Mouse (Mus musculus) lung, embryonic 14.5 days (tissue): ENCODE results near the gene Itpa. TPM values are rescaled to one million over a fixed set of nuclear protein-coding genes. Genes with fewer than 3 reads are reported as not detected.
A peak's percentile ranks its signal among the peaks of the same experiment; 100 is the strongest.

Source experiments
- ATAC-seq: fragments of 200-750 bp; cut with Nextera tagmentation; 2 replicates; pipeline ENCODE4 v1.8.0; 2017; ENCODE audit warnings: mild to moderate bottlenecking, moderate TSS enrichment, moderate library complexity; ENCODE audit not compliant: insufficient read depth
- DNase-seq: peaks from one replicate; pipeline ENCODE4 v3.0.0-alpha.2; 2015
- H3K27ac ChIP-seq: fragments of 300-500 bp; sonication (generic); 2 replicates; pipeline ENCODE4 v1.5.1; 2014; ENCODE audit warnings: low read depth, mild to moderate bottlenecking, moderate library complexity
- H3K27me3 ChIP-seq: fragments of 300-500 bp; sonication (generic); 2 replicates; pipeline ENCODE4 v1.6.1; 2014; ENCODE audit warnings: low read length, control low read depth; ENCODE audit not compliant: insufficient read depth
- H3K36me3 ChIP-seq: fragments of 300-500 bp; sonication (generic); 2 replicates; pipeline ENCODE4 v1.6.1; 2014; ENCODE audit warnings: control low read depth; ENCODE audit not compliant: insufficient read depth
- H3K4me1 ChIP-seq: fragments of 300-500 bp; sonication (generic); 2 replicates; pipeline ENCODE4 v1.6.1; 2014; ENCODE audit warnings: antibody characterized with exemption, control low read depth; ENCODE audit not compliant: insufficient read depth
- H3K4me2 ChIP-seq: fragments of 300-500 bp; sonication (generic); 2 replicates; pipeline ENCODE4 v1.6.1; 2014; ENCODE audit warnings: mild to moderate bottlenecking
- H3K4me3 ChIP-seq: fragments of 300-500 bp; sonication (generic); 2 replicates; pipeline ENCODE4 v1.5.1; 2014; ENCODE audit warnings: low read depth, low read length
- H3K9ac ChIP-seq: fragments of 300-500 bp; sonication (generic); 2 replicates; pipeline ENCODE4 v1.6.1; 2014
- H3K9me3 ChIP-seq: fragments of 300-500 bp; sonication (generic); 2 replicates; pipeline ENCODE4 v1.6.1; 2016; ENCODE audit warnings: low read depth, low read length, control low read depth
- CTCF ChIP-seq: IDR thresholded peaks from 2 replicates; pipeline ENCODE4 v1.5.1; 2016; ENCODE audit warnings: antibody characterized with exemption, low read depth
- WGBS: fragments of 180-500 bp; shearing (Covaris S2); extraction: QIAGEN DNeasy Blood & Tissue Kit; methylation state at CpG from one replicate; pipeline ENCODE4 v1.1.7; 2014; 5-methylcytosine and 5-hydroxymethylcytosine counted together
- polyA plus RNA-seq: library from polyadenylated mRNA; unstranded; fragments of >200 nt; fragmentation: Nextera tagmentation; extraction: Ambion mirVana; gene quantifications from 2 replicates; pipeline ENCODE4 v1.2.1, GENCODE M21; 2014

The Itpa gene
- polyA plus RNA-seq, 1 experiment from 2014 or later: 108 TPM

DNA sequence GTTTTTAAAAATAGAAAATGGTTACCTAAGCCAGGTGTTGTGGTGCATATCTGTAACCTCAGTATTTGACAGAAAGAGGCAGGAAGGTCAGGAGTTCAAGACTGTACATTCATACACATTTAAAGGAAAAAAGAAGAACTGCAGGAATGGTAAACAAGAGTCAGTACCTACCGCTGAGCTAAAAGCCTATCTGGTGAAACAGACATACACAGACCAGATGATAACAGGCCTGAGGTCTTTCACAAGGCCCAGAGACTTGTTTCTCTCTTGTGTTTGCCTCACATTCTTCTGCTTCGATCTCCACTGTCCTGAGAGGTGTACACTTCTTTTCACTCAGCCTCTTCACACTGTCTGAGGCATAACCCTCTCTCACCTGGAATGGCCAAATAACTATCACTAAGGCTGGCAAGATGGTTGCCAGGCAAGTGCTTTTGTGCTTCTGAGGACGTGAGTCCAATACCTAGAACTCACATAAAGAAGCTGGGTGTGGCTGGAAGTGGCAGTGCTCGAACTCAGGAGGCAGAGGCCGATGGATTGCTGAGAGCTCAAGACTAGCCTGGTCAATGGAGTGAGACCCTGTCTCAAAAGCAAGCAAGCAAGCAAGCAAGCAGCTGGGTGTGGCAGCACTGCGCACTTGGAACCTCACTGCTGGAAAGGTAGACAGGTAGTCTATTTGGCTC, 11.6 kb upstream of the Itpa start:
- DNase-seq (no peak), ATAC-seq (no peak)
- TF ChIP-seq CTCF: no peak
- Histone ChIP-seq H3K9me3 (no peaks in the 10 kb centered on the region), H3K27ac (no peak overlapping the region), H3K4me2 (no peak overlapping the region), H3K9ac (no peak overlapping the region), H3K4me3 (no peak overlapping the region), H3K27me3 (no peaks in the 10 kb centered on the region), H3K36me3 (peaks cover 76% of the 10 kb centered on the region), H3K4me1 (no peaks in the 10 kb centered on the region)
- WGBS: 87% methylated on average over 6 of the region's 6 CpGs

DNA sequence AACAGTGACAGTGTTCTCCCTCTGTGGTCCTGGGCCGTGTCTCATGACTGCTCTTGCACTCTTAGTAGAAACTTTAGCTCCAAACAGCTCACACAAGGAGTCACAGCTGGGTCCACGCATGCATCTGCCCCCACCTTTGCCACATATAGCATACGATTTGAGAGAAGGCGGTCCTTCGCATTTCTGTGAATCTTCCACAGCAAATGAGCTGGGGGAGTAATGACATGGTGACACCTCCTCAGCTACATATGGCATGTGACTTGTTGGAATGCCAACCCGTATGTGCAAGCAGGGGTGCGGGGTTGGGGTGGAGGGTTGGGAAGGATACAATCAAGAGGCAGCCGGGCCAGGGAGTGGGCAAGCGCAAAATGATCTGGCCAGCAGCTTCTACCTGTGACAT, 10.9 kb upstream of the Itpa start:
- Histone ChIP-seq H3K4me1 (no peaks in the 10 kb centered on the region), H3K27ac (no peak overlapping the region), H3K36me3 (peaks cover 80% of the 10 kb centered on the region), H3K9ac (no peak overlapping the region), H3K27me3 (no peaks in the 10 kb centered on the region), H3K4me2 (no peak overlapping the region), H3K9me3 (no peaks in the 10 kb centered on the region), H3K4me3 (no peak overlapping the region)
- no peak for ATAC-seq
- WGBS: 92% methylated on average over 9 of the region's 9 CpGs
- DNase-seq: no peak
- TF ChIP-seq CTCF: no peak

DNA sequence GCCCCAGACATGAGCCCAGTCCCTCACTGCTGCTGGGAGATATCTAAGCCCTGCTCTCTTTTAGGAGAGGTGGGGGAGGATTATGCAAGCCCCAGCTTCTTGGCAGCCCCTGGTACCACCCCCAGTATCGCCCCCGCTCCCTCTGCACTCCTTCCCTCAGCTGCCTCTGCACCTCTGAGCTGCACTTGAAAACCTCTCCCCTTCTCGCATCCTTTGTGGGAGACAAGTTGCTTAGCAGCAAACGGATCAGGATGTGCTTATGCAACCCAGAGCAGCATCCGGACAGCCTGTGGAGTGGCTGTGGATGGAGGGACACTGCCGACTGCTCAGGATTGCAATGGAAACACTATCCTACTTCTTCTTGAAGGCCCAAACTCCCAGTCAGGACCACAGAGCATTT, 9.9 kb upstream of the Itpa start:
- 86% methylated on average over 6 of the region's 6 CpGs for WGBS

DNA sequence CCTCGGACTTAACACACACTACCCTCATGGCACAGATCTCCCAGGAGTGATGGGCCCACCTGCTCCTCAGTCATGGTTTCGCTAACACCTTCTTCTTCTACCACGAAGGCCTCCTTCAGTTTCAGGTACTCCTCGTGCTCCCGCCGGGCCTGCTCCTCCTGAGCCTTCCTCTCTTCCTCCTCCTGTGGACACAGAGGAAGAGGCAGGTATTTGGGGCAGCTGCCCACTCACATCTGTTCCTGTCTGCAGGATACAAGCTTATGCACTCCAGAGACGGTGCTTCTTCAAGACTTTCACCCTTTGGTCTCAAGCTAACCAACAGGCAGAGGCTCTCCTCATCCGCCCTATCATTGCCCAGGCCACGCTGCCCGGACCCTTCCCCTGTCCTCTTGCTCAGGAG, 8.9 kb upstream of the Itpa start:
- Histone ChIP-seq H3K9ac (no peak overlapping the region), H3K27ac (no peak overlapping the region), H3K4me1 (0 out of 2 replicates have a peak, but pooled peaks cover 5% of the 10 kb centered on the region), H3K9me3 (no peaks in the 10 kb centered on the region), H3K27me3 (no peaks in the 10 kb centered on the region), H3K36me3 (peaks cover 86% of the 10 kb centered on the region), H3K4me3 (no peak overlapping the region), H3K4me2 (no peak overlapping the region)
- no peak for TF ChIP-seq CTCF
- WGBS: 93% methylated on average over 10 of the region's 10 CpGs
- no peak for DNase-seq
- ATAC-seq: no peak

More for the DNA sequence above, 9.9 kb upstream of the Itpa start:
- Histone ChIP-seq H3K9me3 (no peaks in the 10 kb centered on the region), H3K4me1 (no peaks in the 10 kb centered on the region), H3K4me3 (no peak overlapping the region), H3K36me3 (peaks cover 89% of the 10 kb centered on the region), H3K27ac (no peak overlapping the region), H3K9ac (no peak overlapping the region), H3K27me3 (no peaks in the 10 kb centered on the region), H3K4me2 (no peak overlapping the region)
- no peak for DNase-seq
- no peak for TF ChIP-seq CTCF
- no peak for ATAC-seq

DNA sequence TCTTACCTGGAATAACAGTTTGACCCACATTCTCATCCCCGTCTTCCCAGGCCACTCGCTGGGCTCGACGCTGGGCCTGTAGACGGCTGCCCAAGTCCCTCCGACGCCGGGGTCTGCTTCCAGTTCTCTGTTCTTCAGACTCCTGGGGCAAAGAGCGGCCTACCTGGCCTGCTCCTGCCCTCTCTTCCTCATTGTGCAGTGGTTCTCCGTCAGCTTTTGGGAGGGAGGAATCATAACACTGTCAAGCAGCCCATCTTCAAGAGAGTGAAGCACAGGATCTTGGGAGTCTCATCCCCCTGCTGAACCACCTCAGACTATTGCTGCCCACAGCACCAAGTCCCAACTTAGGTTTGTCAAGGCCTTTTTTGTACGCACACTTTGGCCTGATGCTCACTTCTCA, 4.1 kb upstream of the Itpa start:
- Histone ChIP-seq H3K4me2 (peak overlapping the region; percentile 64), H3K9me3 (no peaks in the 10 kb centered on the region), H3K27ac (no peak overlapping the region), H3K9ac (peak overlapping the region; percentile 90), H3K36me3 (peaks cover 41% of the 10 kb centered on the region), H3K4me3 (peak overlapping the region; percentile 51; the same call in 1 of the 2 replicates), H3K27me3 (no peaks in the 10 kb centered on the region), H3K4me1 (0 out of 2 replicates have a peak, but pooled peaks cover 7% of the 10 kb centered on the region)
- WGBS: 87% methylated on average over 11 of the region's 11 CpGs
- no peak for DNase-seq
- no peak for ATAC-seq
- TF ChIP-seq CTCF: no peak

DNA sequence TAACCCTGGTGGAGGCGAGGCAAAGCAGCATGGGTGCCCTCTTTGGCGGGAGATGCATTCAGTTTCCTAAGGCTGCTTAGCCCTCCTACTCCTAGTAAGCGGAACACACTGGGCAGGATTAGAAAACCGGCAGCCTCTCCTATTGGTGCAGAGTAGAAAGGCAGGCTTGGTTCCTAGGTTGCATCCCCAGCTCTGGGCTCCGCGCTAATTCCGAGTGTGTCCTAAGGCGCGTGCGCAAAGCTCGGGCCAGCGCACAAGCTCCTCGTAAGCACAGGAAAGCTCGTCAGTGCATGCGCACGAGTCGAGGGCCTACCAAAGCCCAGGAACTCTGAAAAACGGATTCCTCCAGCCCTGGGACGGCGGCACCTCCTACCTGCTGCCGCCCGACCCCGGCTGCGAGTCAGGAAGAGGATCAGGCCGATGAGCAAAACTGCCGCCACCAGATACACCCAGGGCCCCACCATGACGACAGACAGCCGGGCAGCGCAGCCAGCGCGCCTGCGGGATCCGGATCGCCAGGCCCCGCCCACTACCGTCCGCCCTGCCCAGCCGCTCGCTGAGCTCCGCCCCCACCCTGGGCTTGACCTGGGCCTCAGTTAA, 3.2 kb upstream of the Itpa start, which contains the start of gene Ddrgk1:
Gene Ddrgk1, minus strand, starts transcription at position 558 of the 600 bp plus-strand sequence.
- no peaks in the 10 kb centered on the region for H3K9me3 ChIP-seq
- TF ChIP-seq CTCF: peak; percentile 48
- ATAC-seq: peak; percentile 96
- DNase-seq: peak; percentile 98
- H3K4me2 ChIP-seq: peak within 1 kb of the TSS; percentile 64
- no peaks in the 10 kb centered on the region for H3K27me3 ChIP-seq
- peak within 1 kb of the TSS; percentile 90 for H3K9ac ChIP-seq
- peak within 1 kb of the TSS; percentile 98 for H3K27ac ChIP-seq
- H3K36me3 ChIP-seq: peaks cover 33% of the 10 kb centered on the region
- 0 out of 2 replicates have a peak, but pooled peaks cover 9% of the 10 kb centered on the region for H3K4me1 ChIP-seq
- under 1% methylated on average over 40 of the region's 40 CpGs for WGBS
- peak within 1 kb of the TSS; percentile 51 for H3K4me3 ChIP-seq

DNA sequence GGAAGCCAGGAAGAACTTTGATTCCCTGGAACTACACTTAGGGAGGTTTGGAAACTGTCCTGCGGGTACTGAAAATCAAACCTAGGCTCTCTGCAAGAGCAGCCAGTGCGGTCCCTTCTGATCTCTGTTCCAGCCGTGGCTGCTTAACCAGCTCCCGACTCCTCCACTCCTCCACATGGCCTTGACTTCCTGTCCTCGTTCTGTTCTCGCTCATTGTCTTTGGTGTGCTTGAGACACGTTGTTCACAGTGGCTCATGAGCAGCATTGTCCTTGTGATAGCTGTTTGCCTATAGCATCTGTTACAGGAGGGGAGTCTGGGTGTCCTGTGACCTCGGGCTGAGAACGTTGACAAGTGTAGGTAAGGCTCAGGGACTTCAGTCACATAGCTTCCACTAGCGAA, 9.8 kb downstream of the Itpa start:
- WGBS: 80% methylated on average over 10 of the region's 10 CpGs
- Histone ChIP-seq H3K27me3 (no peaks in the 10 kb centered on the region), H3K9me3 (no peaks in the 10 kb centered on the region), H3K4me1 (no peaks in the 10 kb centered on the region), H3K27ac (no peak overlapping the region), H3K4me2 (no peak overlapping the region), H3K9ac (no peak overlapping the region), H3K4me3 (no peak overlapping the region), H3K36me3 (peaks cover 96% of the 10 kb centered on the region)
- DNase-seq: no peak
- ATAC-seq: no peak
- TF ChIP-seq CTCF: no peak
